Mouse (Mus musculus) naive thymus-derived CD4-positive, alpha-beta T cell, adult 5 months (primary cell): Measurements from ENCODE around the gene Nr4a1. TPM values are rescaled to one million over a fixed set of nuclear protein-coding genes. Genes with fewer than 3 reads are reported as not detected.

Experiments used
- polyA plus RNA-seq: library from polyadenylated mRNA; unstranded; fragments of 100-300 nt; shearing (Covaris generic); gene quantifications from one replicate; pipeline ENCODE4 v1.2.1, GENCODE M21; 2017

The Nr4a1 gene
- 458 TPM for polyA plus RNA-seq

DNA sequence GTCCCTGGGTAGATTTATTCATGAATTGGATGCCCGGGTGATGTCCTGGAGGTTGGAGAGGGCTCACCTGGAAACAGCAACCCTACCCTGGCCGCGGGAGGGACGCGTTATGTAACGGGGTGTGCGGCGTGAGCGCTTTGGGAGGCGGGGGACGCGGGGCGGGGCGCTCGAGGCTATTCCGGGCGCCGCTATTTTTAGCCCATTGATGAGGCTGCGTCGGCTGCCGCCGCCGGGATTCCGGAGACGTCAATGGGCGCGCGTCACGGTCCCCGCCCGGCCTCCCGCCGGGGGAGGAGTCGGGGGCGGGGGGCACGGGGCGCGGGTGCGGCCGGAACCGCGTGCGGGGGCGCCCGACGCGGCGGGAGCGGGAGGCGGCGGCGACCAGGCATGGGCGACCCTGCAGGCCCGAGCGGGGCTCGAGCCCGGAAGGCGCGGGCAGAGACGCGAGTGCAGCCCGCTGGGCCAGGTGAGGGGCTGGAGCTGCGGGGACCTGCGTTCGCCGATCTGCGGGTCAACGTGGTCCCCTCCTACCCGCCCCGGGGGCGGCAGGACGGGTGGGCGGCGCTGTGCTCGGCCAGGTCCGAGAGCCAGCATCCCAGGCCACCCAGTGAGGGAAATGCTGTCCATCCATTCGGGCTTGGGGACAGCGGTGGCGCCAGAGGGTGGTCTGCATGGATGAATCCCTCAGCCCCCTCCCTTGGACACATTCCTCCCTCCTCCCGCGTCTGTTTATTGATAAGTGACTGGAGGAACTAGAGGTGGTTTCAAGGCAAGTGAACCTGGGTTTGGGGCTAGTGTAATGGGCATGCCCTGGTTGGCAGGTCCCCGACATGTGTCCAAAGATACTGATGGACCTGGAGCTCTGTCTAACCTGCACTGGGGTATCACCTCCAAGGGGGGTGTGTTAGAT lies at the start of gene Nr4a1:
Gene Nr4a1, plus strand, starts transcription at position 384 of the 910 bp plus-strand sequence.

DNA sequence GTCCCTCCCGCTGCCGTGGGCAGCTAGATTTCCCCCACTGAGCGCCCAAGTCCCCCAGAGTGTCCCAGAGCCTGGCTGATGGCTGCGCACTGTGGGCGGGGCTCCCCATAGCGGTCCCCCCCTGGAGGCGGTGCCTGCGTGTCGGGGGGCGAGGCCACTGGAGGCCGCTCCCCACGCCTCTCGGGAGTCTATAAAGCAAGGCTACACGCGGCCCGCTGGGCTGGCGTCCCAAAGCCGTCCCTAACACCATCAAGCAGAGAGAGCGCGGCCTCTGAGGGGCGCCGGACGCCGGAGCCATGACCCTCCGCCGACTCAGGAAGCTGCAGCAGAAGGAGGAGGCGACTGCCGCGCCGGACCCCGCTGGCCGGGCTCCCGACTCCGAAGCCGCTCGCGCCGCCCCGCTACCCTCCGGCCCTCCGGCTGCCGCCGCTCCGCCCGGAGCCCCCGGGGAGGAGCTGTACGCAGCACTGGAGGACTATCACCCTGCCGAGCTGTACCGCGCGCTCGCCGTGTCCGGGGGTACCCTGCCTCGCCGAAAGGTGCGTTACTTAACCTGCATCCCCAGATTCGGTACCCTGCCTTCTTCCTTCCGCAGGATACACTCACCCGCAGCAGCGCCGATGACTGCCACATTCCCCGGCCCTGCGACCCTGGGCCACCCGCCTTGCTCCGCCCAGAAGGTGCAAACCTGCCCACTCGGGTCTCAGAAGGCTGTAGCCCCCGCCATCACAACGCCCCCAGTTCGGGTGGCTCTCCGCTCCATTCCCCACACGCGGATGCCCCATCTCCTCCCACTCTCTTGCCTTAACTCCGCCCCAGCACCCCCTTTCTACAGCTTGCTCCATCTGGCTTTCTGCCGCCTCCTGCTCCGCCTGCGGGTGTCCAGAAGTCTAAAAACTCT lies 29.8 kb upstream of the Nr4a1 start, which contains the start of gene Grasp:
Gene Grasp, plus strand, starts transcription at position 183 of the 901 bp plus-strand sequence.

DNA sequence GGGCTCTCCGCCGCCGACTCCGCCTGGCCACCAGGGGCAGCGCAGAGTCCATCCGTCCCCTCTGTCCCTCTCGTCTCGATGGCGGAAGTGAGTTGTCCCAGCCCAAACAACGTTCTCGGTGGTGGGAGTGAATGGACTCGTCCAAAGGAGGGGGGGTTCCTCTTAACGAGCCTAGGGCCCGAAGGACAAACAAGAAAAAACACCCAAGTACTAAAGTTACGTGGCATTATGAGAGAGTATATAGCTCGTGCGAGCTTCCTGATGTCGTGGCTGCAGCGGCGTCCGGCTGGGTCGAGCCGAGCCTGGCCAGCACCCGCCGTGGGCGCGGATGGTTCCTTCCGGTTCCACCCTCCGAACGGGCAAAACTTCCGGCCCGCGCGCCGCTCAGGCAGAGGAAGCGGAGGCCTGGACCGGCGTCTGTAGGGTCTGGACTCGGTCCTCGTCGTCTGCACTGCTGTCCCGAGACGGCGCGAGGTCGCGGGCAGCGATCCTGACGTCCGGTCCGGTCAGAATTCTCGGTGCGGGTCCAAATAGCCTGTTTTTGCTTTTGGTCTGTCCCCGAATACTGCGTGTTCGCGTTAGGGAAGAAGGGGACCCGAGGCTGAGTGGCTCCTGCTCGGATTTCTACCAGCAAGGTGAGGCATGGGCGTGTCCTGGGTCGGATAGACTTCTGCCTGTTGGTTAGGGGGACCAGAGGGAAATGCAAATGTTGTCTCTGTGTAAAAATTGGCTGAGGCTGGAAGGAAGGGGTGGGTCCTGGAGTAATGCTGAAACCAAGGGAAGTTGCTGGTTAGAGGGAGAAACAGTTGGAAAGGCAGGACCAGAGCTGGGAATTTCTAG lies 30.1 kb downstream of the Nr4a1 start, which contains the start of gene Atg101:
Gene Atg101, plus strand, starts transcription at position 362 of the 840 bp plus-strand sequence.

DNA sequence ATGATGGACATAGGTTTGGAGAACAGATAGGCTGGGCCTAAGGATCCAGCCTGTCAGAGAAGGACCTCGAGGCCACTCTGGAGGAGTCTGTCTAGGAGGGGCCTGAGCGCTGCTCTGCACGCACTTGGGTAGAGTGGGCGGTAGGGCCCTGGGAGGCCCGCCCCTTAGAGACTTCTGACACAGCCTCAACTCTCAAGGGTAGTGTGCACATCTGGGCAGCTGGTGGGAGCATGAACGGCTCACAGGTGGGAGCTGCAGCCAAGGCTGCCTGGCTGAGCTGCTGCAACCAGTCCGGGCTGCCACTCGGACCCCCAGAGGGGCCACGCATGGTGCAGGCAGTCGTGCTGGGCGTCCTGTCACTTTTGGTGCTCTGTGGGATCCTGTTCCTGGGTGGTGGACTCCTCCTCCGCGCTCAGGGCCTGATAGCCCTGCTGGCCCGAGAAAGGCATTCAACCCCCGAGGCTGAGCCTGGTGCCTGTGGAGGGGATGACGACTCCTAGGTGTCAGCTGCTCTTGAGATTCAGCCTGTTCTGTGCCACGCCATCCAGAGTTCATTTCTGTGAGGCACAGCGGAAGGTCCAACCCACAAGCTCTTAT lies 39.1 kb downstream of the Nr4a1 start, which contains the start of gene 6030408B16Rik:
Gene 6030408B16Rik, plus strand, starts transcription at position 188 of the 597 bp plus-strand sequence.

Other genes starting within 250 kb of the Nr4a1 start
- gene Gm47841, start 206.9 kb upstream of the Nr4a1 start, polyA plus RNA-seq: not detected
- not detected for gene Fignl2, start 175.7 kb upstream of the Nr4a1 start, polyA plus RNA-seq
- gene Ankrd33, start 138.5 kb upstream of the Nr4a1 start, polyA plus RNA-seq: not detected
- gene Acvrl1, start 125.7 kb upstream of the Nr4a1 start, polyA plus RNA-seq: 19.4 TPM
- gene Acvr1b, start 80.2 kb upstream of the Nr4a1 start, polyA plus RNA-seq: 4.6 TPM
- 13.2 TPM for gene Grasp, start 30.1 kb upstream of the Nr4a1 start, polyA plus RNA-seq
- gene Atg101, start 30.0 kb downstream of the Nr4a1 start, polyA plus RNA-seq: 99.9 TPM
- not detected for gene 6030408B16Rik, start 38.9 kb downstream of the Nr4a1 start, polyA plus RNA-seq
- gene Krt80, start 115.9 kb downstream of the Nr4a1 start, polyA plus RNA-seq: not detected
- gene Krt7, start 156.8 kb downstream of the Nr4a1 start, polyA plus RNA-seq: not detected
- gene Krt87, start 184.5 kb downstream of the Nr4a1 start, polyA plus RNA-seq: not detected
- gene Krt88, start 193.5 kb downstream of the Nr4a1 start, polyA plus RNA-seq: not detected
- not detected for gene Krt81, start 209.5 kb downstream of the Nr4a1 start, polyA plus RNA-seq
- not detected for gene Krt86, start 219.2 kb downstream of the Nr4a1 start, polyA plus RNA-seq
- not detected for gene Krt83, start 237.2 kb downstream of the Nr4a1 start, polyA plus RNA-seq